Mouse (Mus musculus): ENCODE measurements around the gene Ap3b1.

DNA sequence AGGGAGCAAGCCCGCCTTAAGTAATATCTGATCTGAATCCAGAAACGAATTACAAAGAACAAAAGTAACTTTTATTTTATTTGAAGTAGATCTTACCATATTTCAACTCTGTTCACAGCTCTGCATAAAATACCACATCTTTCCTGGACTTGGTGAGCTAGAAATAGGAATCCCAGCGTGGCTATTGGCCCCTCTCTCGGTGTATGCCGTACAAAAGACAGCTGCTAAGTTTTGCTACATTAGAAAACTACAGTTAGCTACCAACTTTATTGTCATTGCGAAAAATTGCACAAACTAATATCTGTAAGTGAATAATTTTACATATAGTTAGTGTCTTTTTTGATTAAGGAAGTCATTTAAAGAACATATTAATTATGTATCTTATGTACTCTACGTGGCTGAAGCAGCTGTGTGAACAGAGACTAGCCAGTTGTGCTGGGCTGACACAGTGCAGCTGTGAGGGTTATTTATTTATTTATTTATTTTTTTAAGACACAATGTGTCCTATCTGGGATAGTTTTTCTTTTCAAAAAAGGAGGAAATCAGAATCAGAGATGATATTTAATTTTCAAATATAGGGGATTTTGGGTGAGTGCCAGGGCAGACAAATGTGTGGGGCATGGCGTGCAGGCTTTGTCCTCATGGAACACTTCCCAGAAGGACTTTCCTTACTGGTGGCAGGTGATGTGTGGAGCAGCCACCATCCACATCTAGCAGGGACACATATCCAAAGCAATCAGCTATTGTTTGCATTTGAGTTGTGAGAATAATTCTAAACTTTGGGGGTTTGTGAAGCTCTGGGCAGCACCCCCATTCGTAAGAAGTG, 248.5 kb downstream of the Ap3b1 start:
- TF ChIP-seq CTCF (conservative IDR thresholded peaks at IDR 0.05; ENCODE audit: low read length) (no peak), POU5F1 (IDR thresholded peaks at IDR 0.05; ENCODE audit: borderline replicate concordance, low read length) (no peak), NANOG (IDR thresholded peaks at IDR 0.05; ENCODE audit: borderline replicate concordance, low read length) (no peak)

Data from E14TG2a.4 (cell line).